Mouse (Mus musculus): ENCODE measurements around the gene 1700001P01Rik.

1700001P01Rik gene

GRCm38 (mm10) chr11:97775808-97776496, at the start of gene 1700001P01Rik:
Gene 1700001P01Rik, minus strand, starts transcription at chr11:97775918.
- DNase-seq: no peak

GRCm38 (mm10) chr11:97825295-97825694, 49.6 kb upstream of the 1700001P01Rik start:
- DNase-seq: no peak

GRCm38 (mm10) chr11:97824895-97825294, 49.2 kb upstream of the 1700001P01Rik start:
- DNase-seq: no peak

- DNase-seq: no peak
These were observed 48.5 kb upstream of the 1700001P01Rik start for GRCm38 (mm10) chr11:97824168-97824567.

GRCm38 (mm10) chr11:97822840-97823603, 47.3 kb upstream of the 1700001P01Rik start:
- no peak for DNase-seq

- DNase-seq: no peak
These were observed 45.8 kb upstream of the 1700001P01Rik start for GRCm38 (mm10) chr11:97821401-97822064.

GRCm38 (mm10) chr11:97820840-97821239, 45.1 kb upstream of the 1700001P01Rik start:
- peak; percentile 78 to 83 for DNase-seq

GRCm38 (mm10) chr11:97819923-97820322, 44.2 kb upstream of the 1700001P01Rik start:
- DNase-seq: no peak

- peak in 1 of 2 experiments; percentile 43 for DNase-seq
These were observed 43.4 kb upstream of the 1700001P01Rik start for GRCm38 (mm10) chr11:97819102-97819501.

GRCm38 (mm10) chr11:97818571-97818970, 42.9 kb upstream of the 1700001P01Rik start:
- DNase-seq: peak; percentile 79 to 82

GRCm38 (mm10) chr11:97818003-97818402, 42.3 kb upstream of the 1700001P01Rik start:
- DNase-seq: no peak

GRCm38 (mm10) chr11:97817379-97817778, 41.7 kb upstream of the 1700001P01Rik start:
- peak; percentile 61 to 80 for DNase-seq

GRCm38 (mm10) chr11:97816916-97817315, 41.2 kb upstream of the 1700001P01Rik start:
- no peak for DNase-seq

- no peak for DNase-seq
These were observed 40.5 kb upstream of the 1700001P01Rik start for GRCm38 (mm10) chr11:97816176-97816575.

GRCm38 (mm10) chr11:97815736-97816135, 40.0 kb upstream of the 1700001P01Rik start:
- DNase-seq: peak in 1 of 2 experiments; percentile 38

- DNase-seq: peak; percentile 40 to 52
These were observed 38.2 kb upstream of the 1700001P01Rik start for GRCm38 (mm10) chr11:97813746-97814515.

- DNase-seq: peak in 1 of 2 experiments; percentile 64
These were observed 37.4 kb upstream of the 1700001P01Rik start for GRCm38 (mm10) chr11:97813085-97813484.

- DNase-seq: no peak
These were observed 36.8 kb upstream of the 1700001P01Rik start for GRCm38 (mm10) chr11:97812491-97812921.

- DNase-seq: no peak
These were observed 36.0 kb upstream of the 1700001P01Rik start for GRCm38 (mm10) chr11:97811569-97812362.

GRCm38 (mm10) chr11:97810970-97811369, 35.3 kb upstream of the 1700001P01Rik start:
- no peak for DNase-seq

GRCm38 (mm10) chr11:97810356-97810755, 34.6 kb upstream of the 1700001P01Rik start:
- peak; percentile 78 to 86 for DNase-seq

Data from lung, adult 18-20 months (tissue).